Comparison of ENCODE assay signal across 13 mouse cellular contexts in the genomic region with DNA sequence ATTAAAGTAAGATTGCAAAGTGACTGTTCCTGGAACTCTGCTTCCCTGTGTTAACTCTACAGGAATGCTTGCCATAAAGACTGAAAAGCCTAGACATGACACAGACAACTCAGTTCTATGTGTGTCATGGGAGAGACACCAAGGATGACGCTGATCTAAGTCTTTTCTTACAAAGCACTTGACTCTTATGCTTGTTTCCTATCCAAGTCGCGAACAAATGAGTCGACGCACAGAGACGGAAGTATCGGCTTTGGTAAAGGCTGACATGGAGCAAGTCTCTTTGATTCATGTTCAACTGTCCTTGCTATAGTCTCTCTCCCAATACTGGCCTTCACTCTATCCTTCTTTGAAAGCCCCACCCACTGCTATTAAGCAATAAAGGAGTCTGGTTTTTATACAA.
DNase-seq lines count a peak whose midpoint lies in the region.
"Had no signal": no experiment of that assay in that cellular context is flagged by ENCODE, and none has a peak within 500 bp of the region (broad histone marks: within the 10 kb centered on the region; RNA-seq: fewer than 3 reads in every experiment).

No protein-coding gene starts in this region.

- peak; percentile 41 for DNase-seq in adrenal gland, adult 2 months
- no peak for DNase-seq in adrenal gland, adult 18-20 months (ENCODE audit: low spot score in 2 of 2)
- peak; percentile 11 for DNase-seq in adrenal gland, postnatal 10 days
- DNase-seq in adrenal gland, postnatal 25 days, result no peak
- peak; percentile 11 for DNase-seq in adrenal gland, postnatal 14 days
- DNase-seq: B cell, adult 2 months; cerebellum, adult 11 months; cerebellum, adult 18-20 months; cerebellum, adult 8-10 months; cerebellum, adult 9-11 months; cerebellum, postnatal 14 days; cerebellum, postnatal 36 days; embryo, embryonic 11 days had no signal

Comparison
In these comparisons a context has a peak if more than half of its experiments do, and no peak if none do; other contexts are left out.
1. DNase-seq: peak in adrenal gland, adult 2 months (single experiment), adrenal gland, postnatal 10 days (single experiment) and adrenal gland, postnatal 14 days (single experiment); none in adrenal gland, adult 18-20 months (0 of 2) and adrenal gland, postnatal 25 days (single experiment).